Mouse (Mus musculus) layer of hippocampus, adult 9-11 months (tissue): ENCODE results near the gene Ctsq.
"Not testable (repeated sequence)": the region's sequence is repeated elsewhere in the genome, so short reads cannot be mapped to it uniquely, and the experiment has no call there.

Experiments used
- DNase-seq: peaks from one replicate; pipeline ENCODE4 v3.0.0; 2022

Gene Ctsq

GRCm38 (mm10) chr13:61040531-61040930 lies at the start of gene Ctsq:
TSS of gene Ctsq (minus strand) at chr13:61040631.
- DNase-seq = no peak

- DNase-seq = no peak
Measured at GRCm38 (mm10) chr13:61022785-61023184, 17.6 kb downstream of the Ctsq start.

GRCm38 (mm10) chr13:61021844-61022243 lies 18.6 kb downstream of the Ctsq start:
- DNase-seq = no peak

- no peak for DNase-seq
Measured at GRCm38 (mm10) chr13:61010171-61010570, 30.3 kb downstream of the Ctsq start.

GRCm38 (mm10) chr13:61005859-61006258 lies 34.6 kb downstream of the Ctsq start, which contains the start of gene Ctsj:
TSS of gene Ctsj (minus strand) at chr13:61005959.
- no peak for DNase-seq

GRCm38 (mm10) chr13:60997600-60997999 lies 42.8 kb downstream of the Ctsq start:
- DNase-seq = no peak

GRCm38 (mm10) chr13:60986915-60987314 lies 53.5 kb downstream of the Ctsq start:
- not testable (repeated sequence) for DNase-seq
